Mouse (Mus musculus) stomach, postnatal 0 days (tissue): Measurements from ENCODE around the gene Nek9.

Source experiments
- CTCF ChIP-seq: IDR thresholded peaks from 2 replicates; pipeline ENCODE4 v1.5.1; 2016; ENCODE audit warnings: antibody characterized with exemption, low read depth, mild to moderate bottlenecking, moderate library complexity
- EP300 ChIP-seq: optimal IDR thresholded peaks from 2 replicates; pipeline ENCODE3; 2016; ENCODE audit warnings: antibody characterized with exemption

GRCm38 (mm10) chr12:85382761-85383680 lies 43.9 kb upstream of the Nek9 start:
- TF ChIP-seq EP300 (no peak), CTCF (no peak)
